Mouse (Mus musculus) spleen, adult 2 months (tissue): Measurements from ENCODE around the gene U2surp.

Source experiments
- CTCF ChIP-seq: fragments of 200-500 bp; IDR thresholded peaks from 2 replicates; pipeline ENCODE4 v1.5.1; 2011; ENCODE audit warnings: mild to moderate bottlenecking, inconsistent platforms; ENCODE audit not compliant: insufficient read depth, insufficient read length, insufficient replicate concordance; ENCODE audit errors: extremely low read depth
- POLR2A ChIP-seq: fragments of 200-500 bp; IDR thresholded peaks from 2 replicates; pipeline ENCODE4 v1.6.1; 2011; ENCODE audit warnings: low read depth, low read length, inconsistent platforms

DNA sequence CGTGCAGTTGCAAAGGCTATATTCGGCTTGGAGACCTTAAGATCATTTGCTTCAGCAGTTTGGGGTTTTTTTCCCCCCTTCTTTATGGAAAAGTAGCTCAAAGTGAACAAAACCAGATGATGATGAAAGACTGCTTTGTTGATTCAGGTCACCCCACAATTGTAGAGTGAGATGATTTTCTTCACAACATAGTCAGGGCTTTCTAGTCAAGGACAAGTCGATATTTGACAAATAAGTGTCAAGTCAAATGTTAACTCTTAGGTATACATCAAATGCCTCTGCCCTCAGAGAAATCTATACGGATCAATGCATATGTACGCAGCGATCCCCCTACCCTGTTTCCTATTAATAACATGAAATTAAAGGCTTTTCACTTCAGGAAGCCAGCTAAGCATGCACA, 30.7 kb upstream of the U2surp start:
- TF ChIP-seq CTCF (no peak), POLR2A (no peak)
